In the genomic region with DNA sequence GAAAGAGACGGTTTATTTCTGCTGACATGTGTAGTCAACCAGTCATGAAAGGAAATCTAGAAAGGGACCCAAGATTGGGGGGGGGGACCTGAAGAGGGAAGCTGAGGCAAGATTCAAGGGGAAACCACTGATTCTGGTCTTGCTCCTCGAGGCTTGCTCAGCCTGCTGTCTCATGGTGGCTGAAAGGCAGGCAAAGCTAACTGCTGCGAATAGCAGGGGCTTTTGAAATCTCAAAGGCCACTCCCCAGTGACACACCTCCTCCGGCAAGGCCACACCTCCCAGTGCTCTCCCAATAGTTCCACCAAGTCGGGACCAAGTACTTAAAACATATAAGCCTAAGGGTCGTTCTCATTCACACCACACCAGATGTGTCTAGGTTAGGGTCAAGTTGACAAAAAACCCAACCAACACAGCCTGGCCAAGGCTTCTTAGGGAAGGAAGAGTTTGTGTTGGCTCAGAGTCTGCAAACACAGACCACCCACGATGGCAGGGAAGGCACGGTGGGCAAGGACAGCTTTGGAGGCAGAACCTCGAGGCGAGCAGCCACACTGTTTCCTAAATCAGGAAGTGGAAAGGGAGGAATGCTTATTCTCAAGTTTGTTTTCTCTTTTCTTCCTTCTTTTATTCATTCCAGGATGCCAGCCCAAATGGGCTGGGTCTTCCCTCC, we compare ENCODE assay signal across 19 mouse cellular contexts. TPM values are rescaled to one million over a fixed set of nuclear protein-coding genes. Genes with fewer than 3 reads are reported as not detected.
DNase-seq lines count a peak whose midpoint lies in the region; ATAC-seq and TF ChIP-seq lines count a peak whose summit lies in the region.
"Had no signal": no experiment of that assay in that cellular context is flagged by ENCODE, and none has a peak within 500 bp of the region (broad histone marks: within the 10 kb centered on the region; RNA-seq: fewer than 3 reads in every experiment).

No protein-coding gene starts in this region.

- no peaks in the 10 kb centered on the region for H3K9me3 ChIP-seq in kidney, postnatal 0 days (replicated peaks; ENCODE audit: low read length)
- H3K9me3 ChIP-seq in embryonic facial prominence, embryonic 10.5 days, result no peaks in the 10 kb centered on the region
- H3K9me3 ChIP-seq: forebrain, embryonic 12.5 days; liver, embryonic 12.5 days had no signal

- H3K4me3 ChIP-seq in kidney, postnatal 0 days (replicated peaks; ENCODE audit: low read depth, low read length), result no peak overlapping the region
- H3K4me3 ChIP-seq in embryonic facial prominence, embryonic 10.5 days, result no peak overlapping the region
- H3K4me3 ChIP-seq: forebrain, embryonic 12.5 days; liver, embryonic 12.5 days had no signal

- WGBS in kidney, postnatal 0 days, result 26% methylated on average over 10 of the region's 10 CpGs
- 35% methylated on average over 10 of the region's 10 CpGs for WGBS in embryonic facial prominence, embryonic 10.5 days

- TF ChIP-seq CTCF in kidney, postnatal 0 days (IDR thresholded peaks at IDR 0.05; ENCODE audit: low read depth), result no peak

- peak; percentile 40 for DNase-seq in kidney, postnatal 0 days (ENCODE audit: low spot score)
- no peak for DNase-seq in kidney, postnatal 10 days
- peak; percentile 19 for DNase-seq in retina, postnatal 1 day
- DNase-seq in retina, embryonic 14.5 days (ENCODE audit: low spot score), result no peak
- DNase-seq in embryonic facial prominence, embryonic 10.5 days (ENCODE audit: low spot score), result peak; percentile 23
- no peak for DNase-seq in ovary, postnatal 14 days (ENCODE audit: low spot score)
- DNase-seq in adrenal gland, postnatal 10 days, result no peak
- DNase-seq: adrenal gland, postnatal 14 days; cerebellum, adult 11-12 months; cerebellum, postnatal 36 days; heart, adult 11 months; heart, postnatal 4 days; kidney, adult 8-10 months; kidney, postnatal 4 days; spleen, adult 18-20 months had no signal

- ATAC-seq in kidney, postnatal 0 days (replicated peaks; ENCODE audit: low FRiP score, low read depth), result no peak; the same call in 1 of the 2 replicates
- ATAC-seq: inflammation-experienced regulatory T-cells, adult 6 months; midbrain, embryonic 16.5 days had no signal

- H3K36me3 ChIP-seq in kidney, postnatal 0 days (ENCODE audit: insufficient read depth, low read length), result no peaks in the 10 kb centered on the region
- no peaks in the 10 kb centered on the region for H3K36me3 ChIP-seq in embryonic facial prominence, embryonic 10.5 days (replicated peaks)
- H3K36me3 ChIP-seq: forebrain, embryonic 12.5 days; liver, embryonic 12.5 days had no signal

- no peak overlapping the region for H3K27ac ChIP-seq in kidney, postnatal 0 days
- H3K27ac ChIP-seq in embryonic facial prominence, embryonic 10.5 days (replicated peaks), result no peak overlapping the region
- H3K27ac ChIP-seq: forebrain, embryonic 12.5 days; liver, embryonic 12.5 days had no signal

- no peak overlapping the region for H3K4me2 ChIP-seq in kidney, postnatal 0 days (ENCODE audit: low read length)
- H3K4me2 ChIP-seq: forebrain, embryonic 12.5 days; liver, embryonic 12.5 days had no signal

- H3K9ac ChIP-seq in kidney, postnatal 0 days (ENCODE audit: low read depth, low read length), result no peak overlapping the region
- H3K9ac ChIP-seq: forebrain, embryonic 12.5 days; liver, embryonic 12.5 days had no signal

- no peaks in the 10 kb centered on the region for H3K4me1 ChIP-seq in kidney, postnatal 0 days (replicated peaks; ENCODE audit: insufficient read depth, low read length)
- H3K4me1 ChIP-seq in embryonic facial prominence, embryonic 10.5 days, result peaks cover 14% of the 10 kb centered on the region; the same call in 1 of the 2 replicates

- peaks cover under 1% of the 10 kb centered on the region; the same call in 1 of the 2 replicates for H3K27me3 ChIP-seq in kidney, postnatal 0 days (ENCODE audit: insufficient read depth, low read length)
- peaks cover 36% of the 10 kb centered on the region for H3K27me3 ChIP-seq in embryonic facial prominence, embryonic 10.5 days (replicated peaks; ENCODE audit: low read depth, poor library complexity, severe bottlenecking)

RNA-seq across cellular contexts. Expression of gene Rftn1, which starts 5.7 kb away (rescaled TPM):
- 11.8 and 13.8 TPM in 2 replicates for polyA plus RNA-seq in kidney, postnatal 0 days (2015; fragmentation: Nextera tagmentation; extraction: Ambion mirVana)
- polyA plus RNA-seq in embryonic facial prominence, embryonic 10.5 days (2016; fragmentation: Nextera tagmentation; extraction: Ambion mirVana), result 4.4 and 6.6 TPM in 2 replicates
- total RNA-seq in adrenal gland, postnatal 10 days (2021), result 10 to 100 TPM; 16.3 to 22.7 TPM

Comparison
In these comparisons a context has a peak if more than half of its experiments do, and no peak if none do; other contexts are left out.
1. DNase-seq: peak in kidney, postnatal 0 days (single experiment), retina, postnatal 1 day (single experiment) and embryonic facial prominence, embryonic 10.5 days (single experiment); none in kidney, postnatal 10 days (single experiment), retina, embryonic 14.5 days (single experiment), ovary, postnatal 14 days (single experiment) and adrenal gland, postnatal 10 days (single experiment).